Mouse (Mus musculus) kidney, embryonic 14.5 days (tissue): ENCODE measurements around the gene Rpa2. TPM values are rescaled to one million over a fixed set of nuclear protein-coding genes. Genes with fewer than 3 reads are reported as not detected.
"Not testable (repeated sequence)": the region's sequence is repeated elsewhere in the genome, so short reads cannot be mapped to it uniquely, and the experiment has no call there.

Experiments used
- ATAC-seq: fragments of 200-750 bp; cut with Nextera tagmentation; 2 replicates; pipeline ENCODE4 v1.8.0; 2017; ENCODE audit warnings: moderate number of reproducible peaks, mild to moderate bottlenecking, moderate TSS enrichment, moderate library complexity; ENCODE audit not compliant: low FRiP score, low TSS enrichment
- H3K27ac ChIP-seq: fragments of 300-500 bp; sonication (generic); 2 replicates; pipeline ENCODE4 v1.5.1; 2014; ENCODE audit warnings: low read depth, mild to moderate bottlenecking, low read length, moderate library complexity, mixed read lengths
- H3K27me3 ChIP-seq: fragments of 300-500 bp; sonication (generic); 2 replicates; pipeline ENCODE4 v1.6.1; 2014; ENCODE audit warnings: mild to moderate bottlenecking, low read length; ENCODE audit not compliant: control insufficient read depth, insufficient read depth
- H3K36me3 ChIP-seq: fragments of 300-500 bp; sonication (generic); 2 replicates; pipeline ENCODE4 v1.6.1; 2014; ENCODE audit warnings: low read length, mixed read lengths; ENCODE audit not compliant: control insufficient read depth, insufficient read depth
- H3K4me1 ChIP-seq: fragments of 300-500 bp; sonication (generic); 2 replicates; pipeline ENCODE4 v1.6.1; 2014; ENCODE audit warnings: low read length, mixed read lengths; ENCODE audit not compliant: control insufficient read depth, insufficient read depth
- H3K4me2 ChIP-seq: fragments of 300-500 bp; sonication (generic); replicated peaks from 2 replicates; pipeline ENCODE4 v1.6.1; 2014; ENCODE audit warnings: low read depth, mild to moderate bottlenecking, low read length
- H3K4me3 ChIP-seq: fragments of 300-500 bp; sonication (generic); 2 replicates; pipeline ENCODE4 v1.5.1; 2014; ENCODE audit warnings: mild to moderate bottlenecking, low read length
- H3K9ac ChIP-seq: fragments of 300-500 bp; sonication (generic); 2 replicates; pipeline ENCODE4 v1.6.1; 2014; ENCODE audit warnings: low read depth, mild to moderate bottlenecking, low read length, moderate library complexity
- H3K9me3 ChIP-seq: fragments of 300-500 bp; sonication (generic); 2 replicates; pipeline ENCODE4 v1.6.1; 2016; ENCODE audit warnings: low read length; ENCODE audit not compliant: control insufficient read depth
- WGBS: fragments of 180-500 bp; shearing (Covaris S2); extraction: QIAGEN DNeasy Blood & Tissue Kit; methylation state at CpG from one replicate; pipeline ENCODE4 v1.1.7; 2014; 5-methylcytosine and 5-hydroxymethylcytosine counted together
- polyA plus RNA-seq: library from polyadenylated mRNA; unstranded; fragments of >200 nt; fragmentation: Nextera tagmentation; extraction: Ambion mirVana; gene quantifications from 2 replicates; pipeline ENCODE4 v1.2.1, GENCODE M21; 2014

Gene Rpa2
- polyA plus RNA-seq, 1 experiment from 2014 or later, result 124 TPM

DNA sequence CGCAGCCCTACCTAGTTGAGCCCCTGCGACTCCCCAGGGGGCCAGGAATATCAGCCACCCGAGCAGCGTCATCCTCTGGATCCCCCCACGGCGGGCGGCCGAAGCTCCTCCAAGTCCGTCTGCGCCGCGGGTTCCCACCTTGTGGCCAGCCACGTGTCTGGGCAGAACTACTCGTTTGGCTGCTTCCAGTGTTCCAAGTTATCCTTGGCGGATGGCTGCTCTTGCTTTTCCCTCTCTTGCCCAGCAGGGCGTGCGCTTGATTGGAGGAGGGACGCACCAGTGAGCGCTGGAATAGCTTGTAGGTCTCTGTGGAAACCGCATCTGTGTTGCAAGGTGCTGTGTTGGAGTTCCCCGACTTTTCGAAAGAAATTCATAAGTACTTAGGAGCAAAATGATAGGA, 11.2 kb upstream of the Rpa2 start, which contains the start of gene Smpdl3b:
Gene Smpdl3b (minus strand): TSS at position 279 of the 400 bp plus-strand sequence.
- Histone ChIP-seq H3K4me1 (peaks cover 7% of the 10 kb centered on the region; the same call in 1 of the 2 replicates), H3K4me3 (peak within 1 kb of the TSS; percentile 43), H3K9ac (peak within 1 kb of the TSS; percentile 38; the same call in 1 of the 2 replicates), H3K27me3 (no peaks in the 10 kb centered on the region), H3K27ac (no peak within 1 kb of the TSS), H3K36me3 (no peaks in the 10 kb centered on the region), H3K4me2 (peak within 1 kb of the TSS; percentile 86), H3K9me3 (no peaks in the 10 kb centered on the region)
- peak; percentile 90 for ATAC-seq
- 2% methylated on average over 22 of the region's 22 CpGs for WGBS

DNA sequence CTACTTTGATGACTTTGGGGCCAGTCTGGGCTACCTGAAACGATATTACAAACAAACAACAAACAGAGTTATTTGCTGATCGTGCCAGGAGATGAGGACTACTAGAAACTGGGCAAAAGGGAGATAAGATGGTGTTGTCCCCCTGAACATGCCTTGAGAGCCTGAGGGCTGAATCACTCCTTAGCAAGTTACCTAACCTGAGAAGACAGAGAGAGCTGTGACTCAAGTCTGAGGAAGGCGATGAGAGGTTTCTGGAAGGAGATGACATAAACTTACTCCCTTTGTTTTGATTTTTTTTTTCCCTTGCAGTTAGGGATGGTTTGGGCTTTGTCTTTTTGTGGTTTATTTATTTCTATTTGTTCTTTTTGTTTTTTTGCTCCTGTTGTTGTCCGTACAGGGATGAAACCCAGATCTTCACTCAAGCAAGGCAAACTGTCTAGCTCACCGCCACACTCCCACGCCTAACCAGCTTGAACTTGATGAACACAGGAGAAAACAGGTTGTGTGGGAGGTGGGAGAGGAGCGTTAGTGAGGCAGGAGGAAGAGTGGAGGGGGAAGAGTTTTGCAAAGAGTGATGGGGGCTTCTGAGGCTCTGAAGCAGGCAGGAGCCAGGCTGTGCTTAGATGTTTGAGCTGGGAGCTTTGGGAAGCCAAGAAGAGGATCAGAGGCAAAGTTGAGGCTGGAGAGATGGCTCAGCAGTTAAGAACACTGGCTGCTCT, 10.3 kb upstream of the Rpa2 start:
- no peaks in the 10 kb centered on the region for H3K9me3 ChIP-seq

DNA sequence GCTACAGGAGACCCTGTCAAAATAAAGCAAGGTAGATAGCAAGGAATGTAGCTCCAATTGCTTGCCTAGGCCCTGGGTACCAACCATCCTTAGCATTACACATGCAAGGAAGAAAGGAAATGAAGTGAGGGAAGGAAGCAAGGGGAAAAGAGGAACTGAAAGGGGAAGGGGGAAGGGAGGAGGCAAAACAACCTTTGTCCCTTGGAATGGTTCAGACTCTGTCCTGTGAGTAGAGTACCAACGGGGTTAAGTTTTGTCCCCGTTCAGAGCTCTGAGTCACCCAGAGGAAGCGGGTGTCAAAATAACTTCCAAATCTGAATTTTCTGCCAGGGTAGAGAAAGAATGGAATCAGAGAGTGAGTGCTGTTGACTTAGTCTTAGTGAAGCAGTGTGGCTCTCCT, 7.8 kb upstream of the Rpa2 start:
- Histone ChIP-seq H3K4me1 (peaks cover 7% of the 10 kb centered on the region; the same call in 1 of the 2 replicates), H3K9ac (no peak overlapping the region), H3K36me3 (no peaks in the 10 kb centered on the region), H3K4me2 (no peak overlapping the region), H3K27ac (no peak overlapping the region), H3K9me3 (no peaks in the 10 kb centered on the region), H3K4me3 (no peak overlapping the region), H3K27me3 (no peaks in the 10 kb centered on the region)
- WGBS, result 46% methylated on average over 3 of the region's 3 CpGs
- ATAC-seq, result no peak

More for the DNA sequence above, 10.3 kb upstream of the Rpa2 start:
- peaks cover 7% of the 10 kb centered on the region; the same call in 1 of the 2 replicates for H3K4me1 ChIP-seq
- WGBS, result 57% methylated on average over 7 of the region's 7 CpGs
- H3K27me3 ChIP-seq, result no peaks in the 10 kb centered on the region
- H3K36me3 ChIP-seq, result no peaks in the 10 kb centered on the region
- H3K27ac ChIP-seq, result no peak overlapping the region
- ATAC-seq, result no peak
- no peak overlapping the region; the same call in 1 of the 2 replicates for H3K4me2 ChIP-seq
- no peak overlapping the region for H3K9ac ChIP-seq
- no peak overlapping the region for H3K4me3 ChIP-seq

DNA sequence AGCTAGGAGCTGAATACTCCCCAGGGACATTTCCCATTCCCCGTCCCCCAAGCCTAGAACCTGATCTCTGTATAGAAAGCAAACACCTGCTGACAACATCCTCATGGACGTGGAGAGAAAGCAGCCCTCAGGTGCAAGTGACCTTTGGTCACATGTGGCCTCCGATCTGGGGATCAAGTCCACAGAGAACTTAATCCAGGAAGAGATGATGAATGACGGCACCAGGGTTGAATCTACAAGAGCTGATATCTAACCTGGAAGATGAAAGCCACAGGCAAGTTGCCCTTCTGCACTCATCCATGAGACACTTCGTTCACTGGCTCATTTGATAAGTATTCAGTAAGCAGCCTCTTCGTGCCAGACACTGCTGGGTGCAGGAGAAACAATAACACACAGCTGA, 5.5 kb upstream of the Rpa2 start:
- Histone ChIP-seq H3K4me1 (0 out of 2 replicates have a peak, but pooled peaks cover 2% of the 10 kb centered on the region), H3K36me3 (no peaks in the 10 kb centered on the region), H3K9ac (no peak overlapping the region), H3K4me2 (no peak overlapping the region), H3K27ac (no peak overlapping the region), H3K9me3 (no peaks in the 10 kb centered on the region), H3K4me3 (no peak overlapping the region), H3K27me3 (no peaks in the 10 kb centered on the region)
- no peak for ATAC-seq
- WGBS, result 72% methylated on average over 6 of the region's 6 CpGs

DNA sequence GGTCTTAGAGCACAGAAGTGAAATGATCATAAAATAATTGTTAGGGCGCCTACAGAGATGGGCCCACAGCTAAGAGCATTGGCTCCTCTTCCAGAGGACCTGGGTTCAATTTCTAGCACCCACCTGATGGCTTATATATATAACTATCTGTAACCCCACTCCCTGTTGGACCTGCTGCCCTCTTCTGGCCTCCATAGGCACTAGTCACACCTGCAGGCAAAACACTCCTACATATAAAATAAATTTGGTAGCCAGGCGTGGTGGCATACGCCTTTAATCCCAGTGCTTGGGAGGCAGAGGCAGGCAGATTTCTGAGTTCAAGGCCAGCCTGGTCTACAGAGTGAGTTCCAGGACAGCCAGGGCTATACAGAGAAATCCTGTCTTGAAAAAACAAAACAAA, 5.0 kb upstream of the Rpa2 start:
- H3K36me3 ChIP-seq, H3K9ac ChIP-seq, H3K4me1 ChIP-seq, ATAC-seq, H3K27ac ChIP-seq, H3K4me2 ChIP-seq, H3K4me3 ChIP-seq, H3K9me3 ChIP-seq, H3K27me3 ChIP-seq: not testable (repeated sequence)
- 88% methylated on average over 3 of the region's 3 CpGs for WGBS

DNA sequence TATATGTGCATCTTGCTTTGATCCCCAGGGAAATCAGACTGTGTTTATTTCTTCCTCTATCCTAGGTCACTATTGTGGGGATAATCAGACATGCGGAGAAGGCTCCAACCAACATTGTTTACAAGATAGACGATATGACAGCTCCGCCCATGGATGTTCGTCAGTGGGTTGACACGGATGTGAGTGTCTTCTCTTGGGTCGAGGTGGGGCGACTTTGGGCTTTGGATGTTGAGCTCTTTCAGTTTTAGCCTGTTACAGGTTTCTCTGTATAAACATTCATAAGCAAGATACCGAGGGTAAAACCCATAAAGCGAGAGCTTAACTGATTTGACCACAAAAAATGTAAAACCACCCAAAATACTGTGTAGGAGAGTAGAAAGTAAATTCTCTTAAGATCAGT, 3.6 kb downstream of the Rpa2 start:
- H3K9me3 ChIP-seq, result no peaks in the 10 kb centered on the region
- H3K27me3 ChIP-seq, result no peaks in the 10 kb centered on the region
- WGBS, result 90% methylated on average over 9 of the region's 9 CpGs
- ATAC-seq, result no peak
- H3K9ac ChIP-seq, result no peak overlapping the region
- H3K4me1 ChIP-seq, result peaks cover 5% of the 10 kb centered on the region; the same call in 1 of the 2 replicates
- H3K4me2 ChIP-seq, result no peak overlapping the region
- H3K4me3 ChIP-seq, result no peak overlapping the region
- no peak overlapping the region for H3K27ac ChIP-seq
- peaks cover 67% of the 10 kb centered on the region for H3K36me3 ChIP-seq

DNA sequence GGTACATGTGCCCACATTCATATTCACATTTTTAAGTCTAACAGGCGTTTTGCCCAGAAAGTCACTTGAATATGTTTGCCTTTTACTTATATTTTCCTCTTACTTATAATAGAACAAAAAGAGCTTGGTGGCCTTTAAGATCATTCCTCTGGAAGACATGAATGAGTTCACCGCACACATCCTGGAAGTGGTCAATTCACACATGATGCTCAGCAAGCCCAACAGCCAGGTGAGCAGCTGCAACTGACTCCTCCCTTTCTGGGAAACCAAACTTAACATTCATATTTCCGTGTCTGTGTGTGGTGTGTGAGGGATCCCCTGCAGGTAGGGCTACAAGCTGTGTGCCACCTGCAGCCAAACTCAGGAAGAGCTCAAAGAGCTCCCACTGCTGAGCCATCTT, 6.8 kb downstream of the Rpa2 start:
- WGBS, result 90% methylated on average over 3 of the region's 3 CpGs
- ATAC-seq, result no peak
- no peaks in the 10 kb centered on the region for H3K27me3 ChIP-seq
- no peaks in the 10 kb centered on the region for H3K9me3 ChIP-seq
- H3K27ac ChIP-seq, result no peak overlapping the region
- no peak overlapping the region for H3K4me3 ChIP-seq
- no peak overlapping the region for H3K4me2 ChIP-seq
- no peak overlapping the region for H3K9ac ChIP-seq
- H3K4me1 ChIP-seq, result no peaks in the 10 kb centered on the region
- H3K36me3 ChIP-seq, result peaks cover 95% of the 10 kb centered on the region

DNA sequence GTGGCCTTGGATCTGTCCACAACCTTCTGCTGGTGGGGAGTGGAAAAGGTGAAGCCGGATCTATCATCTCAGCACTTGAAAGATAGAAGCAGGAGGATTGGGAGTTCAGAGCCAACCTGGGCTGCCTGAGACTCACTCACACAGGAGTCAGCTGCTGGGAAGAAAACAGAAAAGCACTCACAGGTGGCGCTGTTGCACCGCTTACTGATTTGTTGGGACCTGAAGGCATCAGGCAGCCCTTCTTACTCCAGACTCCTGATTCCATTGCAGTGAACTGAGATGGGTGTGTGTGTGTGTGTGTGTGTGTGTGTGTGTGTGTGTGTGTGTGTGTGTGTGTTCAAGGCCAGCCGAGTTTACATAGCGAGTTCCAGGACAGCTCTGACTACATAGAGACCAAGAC, 8.6 kb downstream of the Rpa2 start:
- Histone ChIP-seq H3K9me3 (no peaks in the 10 kb centered on the region), H3K4me1 (no peaks in the 10 kb centered on the region), H3K36me3 (peaks cover 77% of the 10 kb centered on the region), H3K27ac (no peak overlapping the region), H3K4me3 (no peak overlapping the region), H3K4me2 (no peak overlapping the region), H3K9ac (no peak overlapping the region), H3K27me3 (no peaks in the 10 kb centered on the region)
- ATAC-seq, result no peak
- WGBS, result 97% methylated on average over 5 of the region's 5 CpGs

DNA sequence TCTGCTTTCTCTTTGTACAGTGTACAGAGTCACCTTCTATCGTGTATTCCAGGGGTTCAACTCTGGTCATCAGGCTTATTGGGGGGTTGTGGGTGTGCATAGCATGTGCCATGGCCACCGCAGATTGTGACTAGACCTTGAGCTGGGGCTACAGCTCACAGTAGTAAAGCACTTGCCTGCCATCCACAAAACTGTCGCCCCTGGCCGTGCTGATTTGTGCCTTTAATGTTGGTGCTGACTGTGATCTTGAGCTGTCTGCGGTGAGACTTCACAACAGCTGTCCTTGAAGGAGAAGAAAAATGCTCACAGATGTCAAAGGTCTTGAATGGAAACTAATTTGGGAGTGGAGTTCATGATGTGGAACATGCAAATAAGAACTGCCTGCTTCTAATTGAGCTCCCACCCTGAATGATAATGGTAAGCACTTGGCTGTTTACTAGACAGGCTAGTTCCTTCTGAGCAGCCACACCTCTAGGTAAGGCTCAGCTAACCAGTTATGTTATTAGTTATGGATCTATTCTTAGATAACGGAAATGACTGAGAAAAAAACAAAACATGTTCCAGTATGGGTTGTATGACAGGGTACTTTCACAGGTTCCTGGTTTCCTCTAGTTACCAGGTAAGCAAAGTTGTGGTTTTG, 10.6 kb downstream of the Rpa2 start:
- Histone ChIP-seq H3K9ac (no peak overlapping the region), H3K4me2 (no peak overlapping the region), H3K4me1 (no peaks in the 10 kb centered on the region), H3K9me3 (no peaks in the 10 kb centered on the region), H3K4me3 (no peak overlapping the region), H3K36me3 (peaks cover 59% of the 10 kb centered on the region), H3K27me3 (no peaks in the 10 kb centered on the region), H3K27ac (no peak overlapping the region)
- ATAC-seq, result no peak
- 80% methylated on average over 6 of the region's 6 CpGs for WGBS
